Mouse (Mus musculus): ENCODE results near the gene Olfr521. TPM values are rescaled to one million over a fixed set of nuclear protein-coding genes. Genes with fewer than 3 reads are reported as not detected.
A peak's percentile ranks its signal among the peaks of the same experiment; 100 is the strongest.
"Not testable (repeated sequence)": the region's sequence is repeated elsewhere in the genome, so short reads cannot be mapped to it uniquely, and the experiment has no call there.

Olfr521 gene
- polyA plus RNA-seq, 1 experiment = not detected

DNA sequence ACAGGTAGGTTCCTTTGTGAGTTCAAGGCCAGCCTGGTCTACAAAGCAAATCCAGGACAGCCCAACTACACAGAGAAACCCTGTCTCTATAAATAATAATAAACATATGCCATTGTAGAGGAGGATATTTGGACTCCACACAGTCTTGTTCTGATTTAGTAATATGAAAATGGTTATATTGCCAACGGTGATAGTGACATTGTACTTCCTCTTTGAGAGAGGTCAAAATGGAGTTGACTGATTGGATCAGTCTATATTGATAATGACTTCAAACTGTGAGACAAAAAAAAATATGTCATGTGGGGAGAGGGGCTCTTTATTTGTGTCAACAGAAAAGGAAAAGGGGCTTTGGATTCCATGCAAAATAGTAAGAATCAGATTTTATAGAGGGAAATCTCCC is 42.0 kb downstream of the Olfr521 start:
- DNase-seq (ENCODE audit: extremely low spot score in 1 of 2, low spot score in 1 of 2) = no peak

DNA sequence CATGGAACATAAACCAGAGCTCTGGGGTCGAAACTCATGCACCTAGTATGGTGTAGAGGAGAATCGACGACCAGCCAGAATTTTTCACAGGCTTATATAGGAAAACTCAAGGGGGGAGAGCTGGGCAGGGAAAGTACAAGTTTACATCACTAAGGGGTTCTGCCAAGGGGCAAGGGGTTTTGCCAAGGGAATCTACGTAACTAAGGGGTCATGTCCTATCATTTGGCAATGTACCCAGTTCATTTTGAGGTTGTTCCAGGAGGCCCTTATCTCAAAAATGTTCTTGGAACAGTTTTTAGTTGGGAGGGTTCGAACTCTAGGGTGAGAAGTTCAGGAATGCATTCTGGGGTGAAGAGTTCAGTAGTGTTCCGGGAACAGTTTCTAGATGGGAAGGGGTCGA is 43.7 kb downstream of the Olfr521 start:
- not testable (repeated sequence) for DNase-seq (ENCODE audit: extremely low spot score in 1 of 2, low spot score in 1 of 2)

DNA sequence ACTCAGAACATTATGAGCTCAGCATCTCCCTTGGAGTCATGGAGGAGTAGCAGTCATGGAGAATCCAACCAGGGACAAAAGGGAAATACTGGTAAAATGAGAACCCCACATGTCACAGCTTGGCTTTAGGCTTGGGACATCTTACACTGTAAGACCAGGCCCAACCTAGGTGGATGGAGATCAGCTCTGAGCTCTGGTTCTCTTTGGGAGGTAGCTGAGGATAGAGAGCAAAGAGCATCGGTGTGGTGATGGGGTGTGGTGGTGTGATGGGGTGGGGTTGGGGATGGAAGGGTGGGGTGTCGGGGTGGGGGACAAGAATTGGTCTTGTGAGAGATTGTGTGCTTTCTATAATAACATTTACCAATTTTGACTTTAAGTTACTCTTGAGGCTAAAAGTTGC is 47.5 kb downstream of the Olfr521 start:
- no peak for DNase-seq (ENCODE audit: extremely low spot score in 1 of 2, low spot score in 1 of 2)

DNA sequence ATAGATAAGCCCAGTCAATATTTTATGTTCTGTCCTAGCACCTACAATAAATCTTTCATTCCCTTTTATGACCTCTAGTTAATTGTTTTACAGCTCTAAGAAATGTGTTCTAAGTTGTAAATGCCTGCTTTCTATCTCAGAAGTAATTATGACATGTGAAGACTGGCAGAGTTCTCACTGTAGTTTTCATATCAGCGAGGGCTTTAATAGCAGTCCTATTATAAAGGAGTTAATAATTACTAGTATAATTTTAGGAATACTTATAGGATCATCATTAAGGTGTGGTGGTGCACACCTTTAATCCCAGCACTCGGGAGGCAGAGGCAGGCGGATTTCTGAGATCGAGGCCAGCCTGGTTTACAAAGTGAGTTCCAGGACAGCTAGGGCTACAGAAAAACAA is 48.4 kb downstream of the Olfr521 start:
- no peak for DNase-seq (ENCODE audit: extremely low spot score in 1 of 2, low spot score in 1 of 2)

DNA sequence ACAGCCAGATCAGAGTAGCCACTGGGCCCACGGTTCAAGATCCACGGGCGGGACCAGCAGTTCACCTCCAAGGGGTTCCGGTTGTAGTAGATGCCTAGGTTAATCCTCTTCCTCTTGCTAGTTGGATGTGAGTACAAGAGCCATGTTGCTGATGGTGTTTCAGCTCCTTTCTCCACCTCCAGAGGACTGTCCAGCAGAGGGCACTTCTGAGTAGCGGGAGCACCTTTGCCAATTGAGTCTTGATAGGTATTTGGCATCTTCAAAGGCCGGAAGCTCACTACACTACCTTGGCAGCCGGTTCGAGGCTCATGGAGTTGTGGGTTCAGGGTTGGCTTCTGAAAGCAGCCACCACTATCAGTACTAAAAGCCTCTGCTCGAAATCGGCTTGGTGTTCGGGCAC is 50.1 kb downstream of the Olfr521 start:
- DNase-seq (ENCODE audit: extremely low spot score in 1 of 2, low spot score in 1 of 2) = peak in 1 of 2 experiments; percentile 58

DNA sequence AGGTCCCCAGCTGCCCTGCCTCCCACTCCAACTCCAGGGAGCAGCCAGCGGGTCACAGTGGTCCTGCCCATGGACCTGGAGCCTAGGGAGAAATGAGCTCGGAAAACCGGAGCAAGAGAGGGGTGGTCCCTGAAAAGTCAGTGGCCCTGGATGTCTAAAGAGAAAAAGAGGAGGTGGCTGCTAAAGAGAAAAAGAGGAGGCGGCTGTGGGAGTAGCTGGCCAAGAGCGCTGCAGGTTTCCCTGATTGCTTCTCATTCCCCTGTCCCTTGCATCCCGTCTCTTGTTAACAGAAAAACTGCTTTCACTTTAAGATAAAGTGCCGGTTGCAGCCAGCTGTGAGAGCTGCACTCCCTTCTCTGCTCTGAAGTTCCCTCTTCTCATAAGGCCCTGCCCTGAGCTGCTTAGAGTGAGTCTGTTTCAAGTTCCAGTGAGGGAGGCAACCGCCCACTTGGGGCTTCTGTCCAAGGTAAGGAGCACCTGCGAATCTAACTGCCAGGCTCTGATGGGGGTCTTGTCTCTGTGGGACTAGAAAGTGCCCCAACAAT is 54.9 kb downstream of the Olfr521 start:
- not testable (repeated sequence) for DNase-seq (ENCODE audit: extremely low spot score in 1 of 2, low spot score in 1 of 2)

Other genes starting within 250 kb of the Olfr521 start
- gene Arrb1, start 228.0 kb upstream of the Olfr521 start, polyA plus RNA-seq (2012; rRNA removed) = 135 and 141 TPM in 2 replicates
- 7.9 and 9.3 TPM in 2 replicates for gene Tpbgl, start 136.4 kb upstream of the Olfr521 start, polyA plus RNA-seq (2012; rRNA removed)
- gene Slco2b1, start 52.2 kb upstream of the Olfr521 start, polyA plus RNA-seq (2012; rRNA removed) = 12.3 and 16.5 TPM in 2 replicates
- gene Olfr520, start 33.2 kb upstream of the Olfr521 start, polyA plus RNA-seq (2012; rRNA removed) = 0.06 TPM in 1 of 2 replicates, not detected in the other
- gene Neu3, start 64.9 kb downstream of the Olfr521 start, polyA plus RNA-seq (2012; rRNA removed) = 2.1 and 2.2 TPM in 2 replicates
- 1.2 and 1.3 TPM in 2 replicates for gene Xrra1, start 95.6 kb downstream of the Olfr521 start, polyA plus RNA-seq (2012; rRNA removed)
- gene Spcs2, start 100.0 kb downstream of the Olfr521 start, polyA plus RNA-seq (2012; rRNA removed) = 76.6 and 83.9 TPM in 2 replicates
- 20.2 and 22.0 TPM in 2 replicates for gene Rnf169, start 216.9 kb downstream of the Olfr521 start, polyA plus RNA-seq (2012; rRNA removed)
- gene Chrdl2, start 242.7 kb downstream of the Olfr521 start, polyA plus RNA-seq (2012; rRNA removed) = 0.36 and 0.65 TPM in 2 replicates